Mouse (Mus musculus) adrenal gland, adult 18-20 months (tissue): ENCODE results near the gene Mtap. TPM values are rescaled to one million over a fixed set of nuclear protein-coding genes. Genes with fewer than 3 reads are reported as not detected.

ENCODE experiments used
- DNase-seq, 2 experiments: peaks; one replicate each; pipeline ENCODE4 v3.0.0; 2021 to 2022; ENCODE audit warnings: low spot score in 2 of 2
- long read RNA-seq, 2 experiments: library from polyadenylated mRNA; stranded (forward); transcript quantifications; one replicate each; pipeline ENCODE4 v2.0.0; 2021
- total RNA-seq, 2 experiments: library from RNA; stranded (reverse); gene quantifications; 1 replicate in 1 of 2; 2 replicates in 1 of 2; pipeline ENCODE4 v1.2.3; 2021

The Mtap gene
- total RNA-seq = 10 to 100 TPM; 26.4 to 44.8 TPM
- long read RNA-seq, experiment 1, transcript Mtap-201 (8 exons, 2,797 nt) = major isoform, 20 of 24 reads
- long read RNA-seq, experiment 1, partial matches to known transcripts = 1 of 24 reads
- long read RNA-seq, experiment 1, other reads (novel, unspliced or antisense) = 3 of 24 reads
- long read RNA-seq, experiment 2, transcript Mtap-201 (8 exons, 2,797 nt) = major isoform, 73 of 81 reads
- long read RNA-seq, experiment 2, partial matches to known transcripts = 7 of 81 reads
- long read RNA-seq, experiment 2, other reads (novel, unspliced or antisense) = 1 of 81 reads

DNA sequence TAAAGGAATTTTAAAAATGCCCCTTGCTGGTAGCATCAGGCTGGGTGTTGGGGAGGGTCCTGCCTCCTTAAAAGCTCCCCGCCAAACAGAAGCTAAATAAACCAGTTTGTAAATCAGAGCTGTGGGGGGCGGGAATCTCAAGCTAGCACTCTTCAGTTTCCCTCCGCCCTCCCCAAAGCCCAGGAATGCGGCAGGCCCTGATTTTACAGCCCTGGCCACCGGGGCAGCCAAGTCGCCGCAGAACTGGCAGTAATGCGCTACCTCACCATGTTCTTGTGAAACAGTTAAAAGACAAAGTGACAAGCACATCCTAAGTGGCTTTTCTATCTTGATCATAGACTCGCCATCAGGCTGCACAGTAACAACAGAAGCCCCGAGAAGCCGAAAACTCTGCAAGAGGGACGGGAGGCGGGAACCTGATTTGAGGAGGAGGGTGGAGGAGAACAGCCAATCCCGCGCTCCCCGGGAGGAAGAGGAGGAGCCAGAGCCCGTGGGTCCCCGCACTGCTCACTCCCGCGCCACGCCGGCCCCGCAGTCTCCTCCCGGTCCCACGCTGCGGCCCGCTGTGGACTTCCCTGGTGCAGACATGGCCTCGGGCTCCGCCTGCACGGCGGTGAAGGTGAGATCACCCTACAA is at the start of gene Mtap:
Mtap (plus strand) TSS at position 217 of the 636 bp plus-strand sequence.
- DNase-seq = peak; percentile 69 to 77

DNA sequence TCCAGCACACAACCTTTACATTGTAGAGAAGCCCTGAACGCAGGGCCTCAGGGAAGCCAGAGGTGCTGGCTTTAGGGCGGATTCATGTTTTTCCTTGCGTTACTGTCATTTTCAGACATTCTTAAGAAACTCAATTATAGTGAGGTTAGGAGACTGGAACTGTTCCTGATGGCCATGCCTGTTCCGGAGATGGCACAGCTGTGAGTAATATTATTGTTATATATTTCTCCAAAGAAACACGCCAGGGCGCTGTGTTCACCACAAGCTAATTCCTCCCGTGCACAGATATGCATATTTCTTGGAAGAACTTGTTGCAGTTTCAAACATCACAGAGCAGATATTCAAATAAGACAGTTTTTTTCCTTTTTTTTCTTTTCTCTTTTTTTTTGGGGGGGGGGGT is 47.8 kb upstream of the Mtap start:
- no peak for DNase-seq

- DNase-seq = no peak
These were observed 46.7 kb upstream of the Mtap start for GRCm38 (mm10) chr4:89090217-89090616.

DNA sequence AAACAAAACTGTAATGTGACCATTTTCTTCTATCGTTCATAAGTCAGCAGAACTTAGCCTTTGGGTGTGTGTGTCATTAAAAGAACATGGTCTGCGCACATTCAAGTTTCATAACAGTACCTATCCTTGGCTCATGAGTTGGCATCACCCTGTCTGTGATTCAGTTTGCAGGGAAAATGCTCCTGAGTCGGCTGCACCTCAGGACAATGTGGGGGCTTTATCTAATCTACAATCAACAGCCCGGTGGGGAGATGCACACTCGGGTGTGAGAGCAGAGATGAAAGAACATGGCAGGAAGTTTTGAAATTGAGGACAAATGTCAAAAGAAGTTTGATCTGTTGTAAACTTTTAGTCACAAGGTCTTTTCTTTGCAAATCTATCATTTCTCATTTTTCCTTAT is 44.8 kb upstream of the Mtap start:
- DNase-seq = no peak

DNA sequence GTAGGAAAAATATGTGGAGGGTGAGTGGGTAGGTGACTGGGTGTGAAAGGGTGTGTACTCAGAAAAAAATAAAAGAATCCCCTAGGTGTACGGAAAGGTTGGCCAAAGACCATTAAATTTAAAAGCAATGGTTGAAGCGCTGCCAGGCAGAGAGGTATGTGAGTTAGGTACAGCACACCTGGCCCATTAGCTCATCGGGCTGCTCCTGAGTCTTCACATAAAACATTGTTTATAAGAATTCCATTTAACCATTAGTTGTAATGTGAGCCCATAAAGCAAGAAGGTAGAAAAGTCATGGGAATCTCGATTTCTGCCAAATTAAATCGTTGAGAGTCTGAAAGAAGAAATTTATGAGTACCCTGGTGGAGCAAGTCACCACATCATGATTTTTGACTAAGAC is 42.1 kb upstream of the Mtap start:
- DNase-seq = no peak

DNA sequence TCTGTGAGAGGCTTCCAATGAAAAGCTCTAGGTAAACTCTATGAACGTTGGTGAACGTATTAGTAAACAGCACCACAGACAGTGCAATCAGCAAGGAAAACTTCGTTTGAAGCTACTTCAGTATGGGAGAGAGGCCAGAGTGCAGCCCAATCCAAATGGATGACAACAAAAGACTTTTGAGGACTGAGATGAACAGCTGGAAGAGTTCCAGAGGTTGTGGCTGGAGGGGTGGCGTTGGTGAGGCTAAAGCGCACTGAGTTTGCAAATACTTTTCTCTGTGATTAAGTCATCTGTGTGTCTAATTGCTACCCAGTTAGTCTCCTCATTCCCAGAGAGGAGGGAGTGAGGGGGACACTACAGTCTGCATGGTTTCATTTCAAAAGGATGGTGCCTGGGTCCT is 38.7 kb upstream of the Mtap start:
- no peak for DNase-seq

DNA sequence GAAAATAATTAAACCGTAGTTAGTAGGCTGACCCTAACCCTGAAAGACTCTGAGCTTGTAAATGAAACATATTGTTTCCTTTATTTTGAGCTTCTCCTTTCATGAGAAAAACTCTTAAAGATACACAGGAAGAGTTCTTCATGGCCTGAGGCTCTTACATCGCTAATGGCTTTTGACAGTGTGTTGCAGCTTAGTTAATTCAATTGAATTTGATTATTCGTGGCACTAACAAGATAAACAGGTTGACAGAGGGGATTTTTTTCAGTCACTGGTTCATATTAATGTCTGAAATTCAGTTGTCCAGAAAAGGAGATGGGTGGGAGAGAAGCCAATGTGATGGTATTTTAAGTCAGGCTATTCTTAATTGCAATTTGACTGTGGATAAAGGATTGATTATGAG is 35.6 kb upstream of the Mtap start:
- DNase-seq = no peak

DNA sequence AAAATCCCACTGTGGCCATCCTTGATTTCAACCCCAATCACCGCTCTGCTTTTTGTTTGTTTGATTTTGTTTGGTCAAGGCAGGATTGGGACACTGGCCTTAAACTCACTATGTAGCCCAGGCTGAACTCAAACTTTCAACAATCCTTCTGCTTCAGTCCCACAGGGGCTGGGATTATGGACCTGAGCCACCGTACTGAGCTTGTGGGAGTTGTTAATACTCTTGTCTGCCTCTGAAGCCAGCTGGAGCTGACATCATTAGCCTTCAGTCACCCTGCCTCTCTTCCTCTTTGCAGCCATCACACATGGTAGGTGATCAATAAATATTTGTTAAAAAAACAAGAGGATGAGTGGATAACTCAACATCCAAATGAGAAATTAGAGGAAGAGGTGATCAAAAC is 34.6 kb upstream of the Mtap start:
- no peak for DNase-seq

GRCm38 (mm10) chr4:89105486-89105885 is 31.4 kb upstream of the Mtap start:
- no peak for DNase-seq

GRCm38 (mm10) chr4:89106505-89106904 is 30.4 kb upstream of the Mtap start:
- no peak for DNase-seq

DNA sequence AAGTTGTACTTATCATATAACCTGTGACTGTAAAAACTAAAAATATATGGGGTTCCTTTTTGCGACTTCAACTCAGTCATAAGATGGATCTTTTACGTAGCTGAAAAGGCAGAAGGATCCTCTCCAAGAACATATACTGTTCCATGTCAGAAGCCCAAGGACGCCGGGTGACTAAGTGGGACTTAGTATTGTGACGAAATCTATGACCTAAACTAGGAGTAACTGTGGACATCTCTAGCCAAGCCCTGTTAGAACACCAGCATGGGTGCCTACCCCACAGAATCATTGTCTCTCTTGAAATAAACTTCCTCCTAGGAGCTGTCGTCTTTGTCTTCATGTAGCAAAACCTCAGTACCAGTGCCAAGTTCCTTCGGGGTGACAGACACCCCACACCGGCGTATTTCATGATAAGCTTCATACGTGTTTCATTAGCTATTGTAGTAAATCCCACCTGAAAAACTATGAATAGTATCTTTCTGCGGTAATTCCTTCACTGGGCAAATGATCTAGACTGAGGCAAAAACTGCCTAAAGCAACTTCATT is 24.7 kb upstream of the Mtap start:
- DNase-seq = no peak

- DNase-seq = no peak
These were observed 24.1 kb upstream of the Mtap start for GRCm38 (mm10) chr4:89112782-89113181.

DNA sequence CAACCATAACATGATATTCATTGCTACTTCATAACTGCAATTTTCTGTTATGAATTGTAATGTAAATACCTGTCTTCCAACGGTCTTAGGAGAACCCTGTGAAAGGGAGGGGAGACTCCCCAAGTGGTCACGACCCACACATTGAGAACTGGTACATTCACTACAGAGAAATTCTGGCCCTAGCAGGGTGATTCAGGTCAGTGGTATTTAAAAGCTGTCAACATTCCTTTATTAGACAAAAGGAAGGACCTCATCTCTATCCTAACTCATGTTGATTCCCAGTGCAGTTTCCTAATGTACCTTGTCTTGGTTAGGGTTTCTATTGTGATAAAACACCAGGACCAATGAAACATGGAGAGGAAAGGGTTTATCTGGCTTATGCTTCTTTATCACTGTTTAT is 20.9 kb upstream of the Mtap start:
- no peak for DNase-seq

DNA sequence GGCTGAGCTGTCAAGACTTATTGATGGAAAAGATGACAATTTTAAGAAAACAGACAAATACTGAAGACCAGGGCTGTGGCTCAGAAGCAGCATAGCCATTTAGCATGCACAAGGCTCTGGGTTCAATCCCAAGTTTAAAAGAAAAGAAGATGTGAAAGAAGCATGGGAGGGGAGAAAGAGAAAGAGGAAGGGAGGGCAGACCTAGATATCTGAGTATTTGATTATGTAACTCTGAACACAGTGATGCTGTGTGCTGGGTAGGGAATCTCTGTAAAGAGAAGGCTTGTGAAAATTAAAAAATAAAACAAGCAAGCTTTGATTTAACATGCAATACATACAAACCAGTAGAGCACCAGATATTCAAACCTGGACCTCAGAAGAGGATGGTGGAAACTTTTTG is 17.0 kb upstream of the Mtap start:
- DNase-seq = no peak

GRCm38 (mm10) chr4:89120353-89120752 is 16.6 kb upstream of the Mtap start:
- no peak for DNase-seq

DNA sequence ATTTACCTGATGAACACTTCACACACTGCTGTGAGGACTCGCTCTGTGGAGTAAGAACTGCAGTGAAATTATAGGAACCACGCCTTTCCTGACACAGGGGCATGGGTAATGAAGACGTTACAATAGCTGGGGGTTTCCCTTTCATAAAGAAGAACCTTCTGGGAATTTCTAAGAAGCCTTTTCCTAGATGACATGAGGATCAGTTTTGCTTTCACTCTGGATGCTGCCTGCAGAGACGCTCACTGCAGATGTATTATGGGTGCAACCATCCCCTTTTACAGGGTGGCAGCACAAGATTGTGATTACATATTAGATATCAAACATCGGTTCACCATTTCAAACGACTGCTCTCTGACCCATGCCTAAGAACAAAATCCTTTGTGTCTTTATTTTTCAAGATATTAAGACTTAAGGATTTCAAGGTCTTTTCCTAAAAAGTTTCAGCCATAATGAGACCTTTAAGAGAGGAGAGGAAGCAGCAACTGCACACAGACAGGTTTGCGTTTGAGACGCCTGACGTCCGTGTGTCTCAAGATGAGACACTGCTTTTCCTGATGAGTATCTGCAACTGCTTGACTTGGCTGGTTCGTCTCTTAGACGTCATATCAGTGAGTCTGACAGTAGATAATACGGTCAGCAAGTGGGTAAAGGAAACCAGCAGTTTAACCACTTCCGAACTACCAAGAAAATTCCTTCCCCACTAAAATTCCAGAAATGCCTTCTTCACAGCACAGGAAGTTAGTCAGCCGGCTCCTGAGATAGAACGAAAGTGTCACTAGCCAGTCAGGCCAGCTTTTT is 13.3 kb upstream of the Mtap start:
- DNase-seq = no peak

- no peak for DNase-seq
These were observed 9.2 kb upstream of the Mtap start for GRCm38 (mm10) chr4:89127674-89128073.

GRCm38 (mm10) chr4:89128080-89128936 is 8.6 kb upstream of the Mtap start:
- DNase-seq = peak; percentile 36 to 40

- DNase-seq = no peak
These were observed 8.0 kb upstream of the Mtap start for GRCm38 (mm10) chr4:89128937-89129277.

DNA sequence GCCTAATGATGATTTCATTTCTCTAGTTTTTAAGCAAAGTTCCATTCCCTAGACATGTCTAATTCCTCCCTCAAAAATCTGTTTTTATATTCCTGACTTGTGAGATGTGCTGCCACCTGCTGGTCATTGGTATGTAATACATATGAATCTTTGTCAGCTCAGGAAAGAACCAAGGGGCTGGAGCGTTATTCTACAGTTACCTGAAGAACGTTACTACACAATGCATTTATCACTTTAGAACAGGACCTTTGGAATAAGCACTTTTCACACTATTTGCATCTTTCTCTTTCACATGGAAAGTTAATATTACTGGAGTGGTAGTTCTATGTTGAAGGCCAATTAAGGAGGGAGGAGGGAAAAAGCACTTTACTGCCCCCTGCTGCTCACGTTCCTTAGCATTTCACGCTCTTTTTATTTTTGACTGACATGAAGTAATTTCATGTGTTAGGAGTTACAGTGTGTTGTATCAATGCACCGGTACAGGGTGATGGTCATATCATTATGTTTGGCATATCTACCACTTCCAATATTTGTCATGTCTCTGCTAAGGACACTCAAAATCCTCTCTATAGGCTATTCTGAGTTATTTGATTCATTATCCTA is 7.5 kb upstream of the Mtap start:
- DNase-seq = peak; percentile 56 to 61

DNA sequence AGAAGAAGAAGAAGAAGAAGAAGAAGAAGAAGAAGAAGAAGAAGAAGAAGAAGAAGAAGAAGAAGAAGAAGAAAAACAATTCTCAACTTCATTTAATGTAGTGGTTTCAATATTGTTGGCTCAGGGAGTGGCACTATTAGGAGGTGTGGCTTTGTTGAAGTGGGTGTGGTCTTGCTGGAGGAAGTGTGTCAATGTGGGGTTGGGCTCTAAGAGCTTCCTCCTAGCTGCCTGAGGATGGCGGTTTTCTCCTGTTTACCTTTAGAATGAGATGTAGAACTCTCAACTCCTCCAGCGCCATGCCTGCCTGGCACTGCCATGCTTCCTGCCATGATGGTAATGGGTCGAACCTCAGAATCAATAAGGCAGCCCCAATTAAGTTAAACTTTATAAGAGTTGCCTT is 5.1 kb upstream of the Mtap start:
- no peak for DNase-seq
